8 mouse cellular contexts compared by ENCODE assay signal in genomic region chr8:95293891-95294290, GRCm38 (mm10). TPM values are rescaled to one million over a fixed set of nuclear protein-coding genes. Genes with fewer than 3 reads are reported as not detected.
DNase-seq lines count a peak whose midpoint lies in the region; ATAC-seq lines count a peak whose summit lies in the region.

No protein-coding gene starts in this region.

- H3K4me2 ChIP-seq in forebrain, embryonic 15.5 days (replicated peaks): no peak overlapping the region
- H3K4me2 ChIP-seq in forebrain, embryonic 16.5 days (ENCODE audit: low read length): no peak overlapping the region
- no peak overlapping the region for H3K4me2 ChIP-seq in hindbrain, embryonic 14.5 days (replicated peaks)

- H3K36me3 ChIP-seq in forebrain, embryonic 15.5 days: no peaks in the 10 kb centered on the region
- no peaks in the 10 kb centered on the region for H3K36me3 ChIP-seq in forebrain, embryonic 10.5 days (replicated peaks)
- H3K36me3 ChIP-seq in forebrain, embryonic 16.5 days (ENCODE audit: control insufficient read depth, insufficient read depth): no peaks in the 10 kb centered on the region
- no peaks in the 10 kb centered on the region for H3K36me3 ChIP-seq in hindbrain, embryonic 14.5 days (replicated peaks; ENCODE audit: control insufficient read depth, insufficient read depth)

- no peak for DNase-seq in forebrain, embryonic 10.5 days (ENCODE audit: extremely low spot score, low spot score)
- no peak for DNase-seq in hindbrain, embryonic 14.5 days (ENCODE audit: low spot score)
- DNase-seq in lung, adult 18-20 months: peak; percentile 28 to 59
- DNase-seq in testis, postnatal 10 days (ENCODE audit: low spot score): peak; percentile 75
- no peak for DNase-seq in yolk sac, embryonic 10.5 days (ENCODE audit: low spot score)
- DNase-seq in layer of hippocampus, postnatal 25 days (ENCODE audit: extremely low spot score in 1 of 2, low spot score in 1 of 2): no peak

- no peak overlapping the region for H3K4me3 ChIP-seq in forebrain, embryonic 15.5 days
- H3K4me3 ChIP-seq in forebrain, embryonic 10.5 days: no peak overlapping the region
- H3K4me3 ChIP-seq in forebrain, embryonic 16.5 days (replicated peaks; ENCODE audit: low read length): no peak overlapping the region
- H3K4me3 ChIP-seq in hindbrain, embryonic 14.5 days (replicated peaks; ENCODE audit: low read length): no peak overlapping the region

- peak overlapping the region; percentile 66 for H3K27ac ChIP-seq in forebrain, embryonic 15.5 days (replicated peaks)
- no peak overlapping the region for H3K27ac ChIP-seq in forebrain, embryonic 10.5 days
- peak overlapping the region; percentile 26; the same call in 1 of the 2 replicates for H3K27ac ChIP-seq in forebrain, embryonic 16.5 days (ENCODE audit: low read length)
- no peak overlapping the region for H3K27ac ChIP-seq in hindbrain, embryonic 14.5 days

- peaks cover 9% of the 10 kb centered on the region for H3K4me1 ChIP-seq in forebrain, embryonic 15.5 days
- peaks cover 6% of the 10 kb centered on the region for H3K4me1 ChIP-seq in forebrain, embryonic 10.5 days
- H3K4me1 ChIP-seq in forebrain, embryonic 16.5 days (replicated peaks; ENCODE audit: control insufficient read depth, insufficient read depth, low read length): peaks cover 4% of the 10 kb centered on the region
- peaks cover 7% of the 10 kb centered on the region for H3K4me1 ChIP-seq in hindbrain, embryonic 14.5 days (replicated peaks; ENCODE audit: control insufficient read depth, insufficient read depth, low read length)

- no peaks in the 10 kb centered on the region for H3K9me3 ChIP-seq in forebrain, embryonic 15.5 days
- no peaks in the 10 kb centered on the region for H3K9me3 ChIP-seq in forebrain, embryonic 10.5 days
- H3K9me3 ChIP-seq in forebrain, embryonic 16.5 days (ENCODE audit: control insufficient read depth, low read length): no peaks in the 10 kb centered on the region
- H3K9me3 ChIP-seq in hindbrain, embryonic 14.5 days (ENCODE audit: control insufficient read depth, low read length): no peaks in the 10 kb centered on the region

- 56% methylated on average over 7 of the region's 7 CpGs for WGBS in forebrain, embryonic 15.5 days
- 84% methylated on average over 7 of the region's 7 CpGs for WGBS in forebrain, embryonic 10.5 days
- 45% methylated on average over 7 of the region's 7 CpGs for WGBS in forebrain, embryonic 16.5 days
- 69% methylated on average over 7 of the region's 7 CpGs for WGBS in hindbrain, embryonic 14.5 days

- ATAC-seq in forebrain, embryonic 15.5 days (replicated peaks): peak; percentile 38
- peak; percentile 55; the same call in 1 of the 2 replicates for ATAC-seq in forebrain, embryonic 16.5 days
- peak; percentile 67; the same call in 1 of the 2 replicates for ATAC-seq in hindbrain, embryonic 14.5 days (ENCODE audit: low FRiP score)

- no peaks in the 10 kb centered on the region for H3K27me3 ChIP-seq in forebrain, embryonic 15.5 days
- no peaks in the 10 kb centered on the region for H3K27me3 ChIP-seq in forebrain, embryonic 10.5 days (ENCODE audit: poor library complexity, severe bottlenecking)
- no peaks in the 10 kb centered on the region for H3K27me3 ChIP-seq in forebrain, embryonic 16.5 days (replicated peaks; ENCODE audit: control insufficient read depth, insufficient read depth, low read length)
- no peaks in the 10 kb centered on the region for H3K27me3 ChIP-seq in hindbrain, embryonic 14.5 days (ENCODE audit: control insufficient read depth, insufficient read depth, low read length)

- no peak overlapping the region for H3K9ac ChIP-seq in forebrain, embryonic 15.5 days (replicated peaks)
- no peak overlapping the region; the same call in 1 of the 2 replicates for H3K9ac ChIP-seq in forebrain, embryonic 16.5 days (replicated peaks; ENCODE audit: low read depth, low read length)
- H3K9ac ChIP-seq in hindbrain, embryonic 14.5 days: no peak overlapping the region

RNA-seq across cellular contexts. Expression of gene Cngb1, which starts 12.5 kb away (rescaled TPM):
- 0.18 and 0.31 TPM in 2 replicates for polyA plus RNA-seq in forebrain, embryonic 15.5 days (2015; fragmentation: Nextera tagmentation; extraction: Ambion mirVana)
- polyA plus RNA-seq in forebrain, embryonic 10.5 days (2016; fragmentation: Nextera tagmentation; extraction: Ambion mirVana): 0.14 and 0.25 TPM in 2 replicates
- polyA plus RNA-seq in forebrain, embryonic 16.5 days (2015; fragmentation: Nextera tagmentation; extraction: Ambion mirVana): 0.16 and 0.52 TPM in 2 replicates
- polyA plus RNA-seq in hindbrain, embryonic 14.5 days (2014; fragmentation: Nextera tagmentation; extraction: Ambion mirVana): 0.18 and 0.44 TPM in 2 replicates
- 1 to 10 TPM in 1 of 2 experiments, under 1 TPM in 1; 0.86 to 1.1 TPM for total RNA-seq in layer of hippocampus, postnatal 25 days (2021)

RNA-seq across cellular contexts. Expression of gene Tepp, which starts 16.5 kb away (rescaled TPM):
- polyA plus RNA-seq in forebrain, embryonic 15.5 days (2015; fragmentation: Nextera tagmentation; extraction: Ambion mirVana): 1.3 and 1.4 TPM in 2 replicates
- polyA plus RNA-seq in forebrain, embryonic 10.5 days (2016; fragmentation: Nextera tagmentation; extraction: Ambion mirVana): not detected in 2 replicates
- polyA plus RNA-seq in forebrain, embryonic 16.5 days (2015; fragmentation: Nextera tagmentation; extraction: Ambion mirVana): 1.5 TPM in 1 of 2 replicates, not detected in the other
- 2.2 and 2.9 TPM in 2 replicates for polyA plus RNA-seq in hindbrain, embryonic 14.5 days (2014; fragmentation: Nextera tagmentation; extraction: Ambion mirVana)
- not detected for total RNA-seq in layer of hippocampus, postnatal 25 days (2021)

RNA-seq across cellular contexts. Expression of gene Zfp319, which starts 37.9 kb away (rescaled TPM):
- polyA plus RNA-seq in forebrain, embryonic 15.5 days (2015; fragmentation: Nextera tagmentation; extraction: Ambion mirVana): 18.6 and 19.8 TPM in 2 replicates
- 10.6 and 10.7 TPM in 2 replicates for polyA plus RNA-seq in forebrain, embryonic 10.5 days (2016; fragmentation: Nextera tagmentation; extraction: Ambion mirVana)
- 19.8 and 21.8 TPM in 2 replicates for polyA plus RNA-seq in forebrain, embryonic 16.5 days (2015; fragmentation: Nextera tagmentation; extraction: Ambion mirVana)
- polyA plus RNA-seq in hindbrain, embryonic 14.5 days (2014; fragmentation: Nextera tagmentation; extraction: Ambion mirVana): 14.2 and 15.9 TPM in 2 replicates
- total RNA-seq in layer of hippocampus, postnatal 25 days (2021): 10 to 100 TPM; 15.9 to 17.4 TPM

RNA-seq across cellular contexts. Expression of gene Usb1, which starts 38.2 kb away (rescaled TPM):
- polyA plus RNA-seq in forebrain, embryonic 15.5 days (2015; fragmentation: Nextera tagmentation; extraction: Ambion mirVana): 44.4 and 45.9 TPM in 2 replicates
- 50.5 and 53.1 TPM in 2 replicates for polyA plus RNA-seq in forebrain, embryonic 10.5 days (2016; fragmentation: Nextera tagmentation; extraction: Ambion mirVana)
- polyA plus RNA-seq in forebrain, embryonic 16.5 days (2015; fragmentation: Nextera tagmentation; extraction: Ambion mirVana): 46.6 and 49.7 TPM in 2 replicates
- 31.0 and 32.3 TPM in 2 replicates for polyA plus RNA-seq in hindbrain, embryonic 14.5 days (2014; fragmentation: Nextera tagmentation; extraction: Ambion mirVana)
- 10 to 100 TPM; 13.7 to 15.0 TPM for total RNA-seq in layer of hippocampus, postnatal 25 days (2021)

RNA-seq across cellular contexts. Expression of gene Mmp15, which starts 58.2 kb away (rescaled TPM):
- polyA plus RNA-seq in forebrain, embryonic 15.5 days (2015; fragmentation: Nextera tagmentation; extraction: Ambion mirVana): 13.8 and 15.0 TPM in 2 replicates
- polyA plus RNA-seq in forebrain, embryonic 10.5 days (2016; fragmentation: Nextera tagmentation; extraction: Ambion mirVana): 11.1 TPM in 2 replicates
- polyA plus RNA-seq in forebrain, embryonic 16.5 days (2015; fragmentation: Nextera tagmentation; extraction: Ambion mirVana): 10.9 and 11.3 TPM in 2 replicates
- 24.6 and 26.5 TPM in 2 replicates for polyA plus RNA-seq in hindbrain, embryonic 14.5 days (2014; fragmentation: Nextera tagmentation; extraction: Ambion mirVana)
- 10 to 100 TPM; 22.4 to 26.0 TPM for total RNA-seq in layer of hippocampus, postnatal 25 days (2021)

Comparison
In these comparisons a context has a peak if more than half of its experiments do, and no peak if none do; other contexts are left out.
1. H3K27ac ChIP-seq: peak in forebrain, embryonic 15.5 days (single experiment) and forebrain, embryonic 16.5 days (single experiment); none in forebrain, embryonic 10.5 days (single experiment) and hindbrain, embryonic 14.5 days (single experiment).
2. DNase-seq: peak in lung, adult 18-20 months (2 of 2) and testis, postnatal 10 days (single experiment); none in forebrain, embryonic 10.5 days (single experiment), hindbrain, embryonic 14.5 days (single experiment), yolk sac, embryonic 10.5 days (single experiment) and layer of hippocampus, postnatal 25 days (0 of 2).
3. Peak in every context shown above with its lines, with median percentiles within 50 percentile points of each other: ATAC-seq.